Mouse (Mus musculus): Measurements from ENCODE around the gene Hrk. TPM values are rescaled to one million over a fixed set of nuclear protein-coding genes. Genes with fewer than 3 reads are reported as not detected.

The Hrk gene
- total RNA-seq, 2 experiments from 2014 or later: 32.7 to 32.8 TPM

- intact Hi-C loops (cut with DNase I): no loop called here
- peak in 1 of 2 experiments; percentile 27 for DNase-seq (ENCODE audit: extremely low spot score in 1 of 2, low spot score in 2 of 2)
Measured at GRCm38 (mm10) chr5:118192221-118192620, 27.8 kb downstream of the Hrk start.

GRCm38 (mm10) chr5:118197421-118197820 is 33.0 kb downstream of the Hrk start:
- DNase-seq (ENCODE audit: extremely low spot score in 1 of 2, low spot score in 2 of 2): no peak
- intact Hi-C loops (cut with DNase I): no loop called here

GRCm38 (mm10) chr5:118199670-118200069 is 35.2 kb downstream of the Hrk start:
- DNase-seq (ENCODE audit: extremely low spot score in 1 of 2, low spot score in 2 of 2): no peak
- intact Hi-C loops (cut with DNase I): no loop called here

- DNase-seq (ENCODE audit: extremely low spot score in 1 of 2, low spot score in 2 of 2): no peak
- intact Hi-C loops (cut with DNase I): no loop called here
Measured at GRCm38 (mm10) chr5:118204675-118205440, 40.4 kb downstream of the Hrk start.

- intact Hi-C loops (cut with DNase I): no loop called here
- DNase-seq (ENCODE audit: extremely low spot score in 1 of 2, low spot score in 2 of 2): no peak
Measured at GRCm38 (mm10) chr5:118205852-118206251, 41.4 kb downstream of the Hrk start.

- DNase-seq (ENCODE audit: extremely low spot score in 1 of 2, low spot score in 2 of 2): no peak
- intact Hi-C loops (cut with DNase I): no loop called here
Measured at GRCm38 (mm10) chr5:118214012-118214411, 49.6 kb downstream of the Hrk start.

- intact Hi-C loops (cut with DNase I): no loop called here
- peak; percentile 81 to 92 for DNase-seq (ENCODE audit: extremely low spot score in 1 of 2, low spot score in 2 of 2)
Measured at GRCm38 (mm10) chr5:118214418-118215154, 50.1 kb downstream of the Hrk start.

- intact Hi-C loops (cut with DNase I): no loop called here
- peak in 1 of 2 experiments; percentile 40 for DNase-seq (ENCODE audit: extremely low spot score in 1 of 2, low spot score in 2 of 2)
Measured at GRCm38 (mm10) chr5:118217410-118217809, 53.0 kb downstream of the Hrk start.

- intact Hi-C loops (cut with DNase I): no loop called here
Measured at GRCm38 (mm10) chr5:118223142-118223757, 58.8 kb downstream of the Hrk start.

GRCm38 (mm10) chr5:118230071-118230611 is 65.7 kb downstream of the Hrk start:
- intact Hi-C loops (cut with DNase I): no loop called here
- DNase-seq (ENCODE audit: extremely low spot score in 1 of 2, low spot score in 2 of 2): no peak

More at GRCm38 (mm10) chr5:118223142-118223757, 58.8 kb downstream of the Hrk start:
- no peak for DNase-seq (ENCODE audit: extremely low spot score in 1 of 2, low spot score in 2 of 2)

- intact Hi-C loops (cut with DNase I): no loop called here
- DNase-seq (ENCODE audit: extremely low spot score in 1 of 2, low spot score in 2 of 2): no peak
Measured at GRCm38 (mm10) chr5:118236891-118237290, 72.4 kb downstream of the Hrk start.

Other genes starting within 250 kb of the Hrk start
- 100 to 1,000 TPM; 124 to 130 TPM for gene Fbxo21, start 187.9 kb upstream of the Hrk start, total RNA-seq (2021)
- gene Tesc, start 136.9 kb upstream of the Hrk start, total RNA-seq (2021): 10 to 100 TPM; 21.5 to 27.3 TPM
- 10 to 100 TPM; 36.7 to 37.4 TPM for gene Fbxw8, start 9.2 kb upstream of the Hrk start, total RNA-seq (2021)
- 100 to 1,000 TPM; 104 to 105 TPM for gene Rnft2, start 80.5 kb downstream of the Hrk start, total RNA-seq (2021)
- gene 2410131K14Rik, start 80.6 kb downstream of the Hrk start, total RNA-seq (2021): 10 to 100 TPM; 18.6 to 19.3 TPM

All from left cerebral cortex, postnatal 10 days (tissue).